Mouse (Mus musculus) cerebellum, postnatal 36 days (tissue): Measurements from ENCODE around the gene Gm7145.
"Not testable (repeated sequence)": the region's sequence is repeated elsewhere in the genome, so short reads cannot be mapped to it uniquely, and the experiment has no call there.

Source experiments
- DNase-seq, 2 experiments: peaks; one replicate each; pipeline ENCODE4 v3.0.0; 2021 to 2022; ENCODE audit warnings: mixed read lengths in 2 of 2

Gene Gm7145

GRCm38 (mm10) chr1:117965639-117966038 is at the start of gene Gm7145:
Gm7145 (plus strand) TSS chr1:117965939.
- DNase-seq: no peak

DNA sequence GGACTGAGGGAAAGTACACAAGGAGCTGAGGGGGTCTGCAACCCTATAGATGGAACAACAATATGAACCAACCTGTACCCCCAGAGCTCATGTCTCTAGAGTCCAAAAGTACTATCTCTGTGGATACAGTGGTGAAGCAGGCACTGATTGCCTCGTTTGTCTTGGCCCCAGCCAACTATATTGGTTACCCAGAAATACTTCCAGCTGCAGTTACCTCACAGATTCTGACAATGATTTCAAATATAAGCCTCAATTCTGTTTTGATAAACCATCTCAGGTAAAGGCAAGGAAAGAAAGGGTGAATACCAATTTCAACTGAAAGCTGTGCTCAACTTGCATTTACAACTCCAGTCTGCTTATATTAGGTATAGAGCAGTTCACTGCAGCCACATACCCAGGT is 38.0 kb upstream of the Gm7145 start, which contains the start of gene Gm28168:
Gene Gm28168 (plus strand): TSS at position 301 of the 400 bp plus-strand sequence.
- DNase-seq: not testable (repeated sequence)

- not testable (repeated sequence) for DNase-seq
Observed at GRCm38 (mm10) chr1:118003876-118004275, 38.1 kb downstream of the Gm7145 start.

GRCm38 (mm10) chr1:118012736-118013135 is 47.0 kb downstream of the Gm7145 start:
- not testable (repeated sequence) for DNase-seq
